Mouse (Mus musculus) kidney, adult 2 months (tissue): ENCODE measurements around the gene Foxred2.

ENCODE experiments used
- CTCF ChIP-seq: fragments of 200-500 bp; conservative IDR thresholded peaks from 2 replicates; pipeline ENCODE4 v1.5.1; 2011; ENCODE audit warnings: low read depth, mild to moderate bottlenecking, control low read depth, low read length, moderate library complexity, mixed read lengths; ENCODE audit not compliant: insufficient read depth, insufficient read length
- POLR2A ChIP-seq: fragments of 200-500 bp; IDR thresholded peaks from one replicate; pipeline ENCODE4 v1.6.1; 2011; ENCODE audit warnings: low read depth, low read length, control low read depth

GRCm38 (mm10) chr15:77957625-77958024 is 1.1 kb upstream of the Foxred2 start:
- no peak for TF ChIP-seq POLR2A
- no peak for TF ChIP-seq CTCF
